Mouse (Mus musculus): ENCODE data around the gene Eif2b5.
"Not testable (repeated sequence)": the region's sequence is repeated elsewhere in the genome, so short reads cannot be mapped to it uniquely, and the experiment has no call there.

The Eif2b5 gene

GRCm38 (mm10) chr16:20498677-20499475, at the start of gene Eif2b5:
Gene Eif2b5, plus strand, starts transcription at chr16:20498817.
- in situ Hi-C loops (cut with MboI, MseI) = loop anchor here (10.0 kb wide), 1 partner anchor 116 kb away; the partner anchor contains the start of genes Alg3, Eef1akmt4 and Gm49333

DNA sequence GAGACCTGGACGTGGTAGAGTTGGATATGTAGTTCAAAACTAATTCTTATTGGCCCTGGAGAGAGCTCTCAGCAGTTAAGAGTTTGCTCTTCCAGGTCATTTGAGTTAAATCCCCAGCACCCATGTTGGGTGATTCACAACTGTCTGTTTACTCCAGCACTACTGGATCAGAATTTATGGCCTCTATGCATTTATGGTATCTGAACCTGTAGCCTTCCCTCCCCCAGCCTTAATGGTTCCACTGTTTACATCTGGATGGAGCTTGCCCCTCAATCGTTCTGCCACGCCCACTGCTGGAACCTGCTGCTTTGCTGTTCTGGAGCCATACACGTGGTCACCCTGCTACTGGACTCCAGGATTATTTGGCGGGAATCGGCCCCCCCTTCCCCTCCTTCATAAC, 46.8 kb upstream of the Eif2b5 start:
- in situ Hi-C loops (cut with MboI, MseI) = no loop called here

DNA sequence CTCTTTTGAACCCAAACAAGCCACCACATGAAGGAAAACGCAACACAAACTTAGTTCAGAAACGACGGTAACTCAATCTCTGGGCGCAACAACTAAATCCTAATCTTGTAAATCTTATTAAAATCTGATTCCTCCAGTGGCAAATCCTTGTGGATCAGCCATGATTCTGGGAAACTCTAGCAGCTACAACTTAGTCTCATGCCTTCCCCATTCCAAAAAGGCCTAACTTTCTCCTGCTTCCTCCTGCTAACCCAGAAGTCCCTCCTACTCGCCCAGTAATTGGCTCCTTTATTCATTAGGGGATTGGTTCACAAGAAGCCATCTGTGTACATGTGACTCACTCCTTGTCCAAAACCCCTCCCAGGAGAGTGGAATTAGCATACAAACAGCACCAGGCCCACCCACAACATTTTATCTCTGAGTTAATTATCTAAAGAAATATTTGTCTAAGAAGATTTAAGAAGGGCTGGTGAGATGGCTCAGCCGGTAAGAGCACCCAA, 44.4 kb upstream of the Eif2b5 start:
- in situ Hi-C loops (cut with MboI, MseI) = no loop called here

DNA sequence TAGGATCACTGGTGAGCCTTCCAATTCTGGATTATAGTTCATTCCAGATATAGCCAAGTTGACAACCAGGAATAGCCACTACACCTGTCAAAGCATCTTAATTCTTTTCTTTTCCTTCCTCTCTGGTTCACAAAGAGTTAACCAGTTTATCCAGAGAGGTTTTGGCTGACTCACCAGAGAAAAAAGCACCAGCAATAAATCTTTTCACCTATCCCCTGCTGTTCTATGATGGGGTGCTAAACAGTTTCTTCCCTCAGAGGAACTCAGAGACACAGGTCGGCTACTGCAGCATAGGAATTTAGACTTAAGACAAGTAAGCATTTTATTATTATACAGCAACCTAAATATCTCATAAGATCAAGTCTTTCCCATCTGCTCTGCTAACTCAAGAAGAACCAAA, 42.5 kb upstream of the Eif2b5 start:
- in situ Hi-C loops (cut with MboI, MseI) = no loop called here

DNA sequence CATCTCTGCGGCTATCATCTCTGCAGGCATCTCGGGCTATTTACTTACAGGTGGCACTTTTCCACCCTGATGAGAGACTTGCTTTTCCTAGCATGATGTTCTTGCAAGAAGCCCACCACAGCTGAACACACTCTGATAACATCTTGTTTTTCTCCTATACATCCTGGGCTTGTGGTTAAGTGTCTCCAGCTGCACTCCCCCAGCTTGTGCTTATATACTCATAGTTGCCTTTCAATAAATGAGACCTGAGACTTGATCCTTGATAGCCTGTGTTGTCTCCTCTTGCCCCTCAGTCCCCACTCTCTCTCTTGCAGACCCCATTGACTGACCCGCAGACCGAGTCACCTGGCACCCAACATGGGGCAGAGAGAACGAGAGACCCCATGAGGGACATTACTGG, 39.9 kb upstream of the Eif2b5 start:
- in situ Hi-C loops (cut with MboI, MseI) = not testable (repeated sequence)

DNA sequence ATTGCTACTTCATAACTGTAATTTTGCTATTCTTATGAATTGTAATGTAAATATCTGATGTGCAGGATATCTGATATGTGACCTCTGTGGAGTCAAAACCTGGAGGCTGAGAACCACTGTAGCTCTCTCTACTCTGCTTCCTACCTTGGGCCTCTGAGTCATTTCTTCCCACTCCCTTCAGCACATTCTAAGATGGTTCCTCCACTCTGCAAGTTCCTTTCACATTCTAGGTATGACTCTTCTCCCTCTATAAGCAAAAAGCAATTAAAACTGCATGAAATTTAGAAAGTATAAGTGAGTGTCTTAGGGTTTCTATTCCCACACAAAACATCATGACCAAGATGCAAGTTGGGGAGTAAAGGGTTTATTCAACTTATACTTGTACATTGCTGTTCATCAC, 33.9 kb upstream of the Eif2b5 start:
- in situ Hi-C loops (cut with MboI, MseI) = no loop called here

DNA sequence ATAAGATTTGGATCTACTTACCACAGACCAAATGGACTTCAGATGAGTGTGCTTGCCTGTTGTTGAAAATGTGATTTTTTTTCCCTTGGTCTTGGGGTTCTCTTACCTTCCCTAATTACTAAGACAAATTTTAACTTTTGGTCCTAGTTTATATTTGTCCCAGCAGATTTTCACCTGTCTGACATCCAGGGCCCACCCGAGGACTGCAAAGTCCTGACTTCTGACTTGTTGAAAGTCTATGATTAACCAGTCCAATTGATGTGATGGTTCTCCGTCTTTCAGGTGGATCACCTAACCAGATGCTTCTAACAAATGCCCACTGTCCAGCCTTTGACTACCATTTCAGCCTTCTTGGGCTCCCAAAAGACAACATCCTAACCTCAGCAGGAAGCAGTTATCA, 27.6 kb upstream of the Eif2b5 start:
- in situ Hi-C loops (cut with MboI, MseI) = no loop called here

GRCm38 (mm10) chr16:20471686-20472085, 26.9 kb upstream of the Eif2b5 start:
- in situ Hi-C loops (cut with MboI, MseI) = no loop called here

DNA sequence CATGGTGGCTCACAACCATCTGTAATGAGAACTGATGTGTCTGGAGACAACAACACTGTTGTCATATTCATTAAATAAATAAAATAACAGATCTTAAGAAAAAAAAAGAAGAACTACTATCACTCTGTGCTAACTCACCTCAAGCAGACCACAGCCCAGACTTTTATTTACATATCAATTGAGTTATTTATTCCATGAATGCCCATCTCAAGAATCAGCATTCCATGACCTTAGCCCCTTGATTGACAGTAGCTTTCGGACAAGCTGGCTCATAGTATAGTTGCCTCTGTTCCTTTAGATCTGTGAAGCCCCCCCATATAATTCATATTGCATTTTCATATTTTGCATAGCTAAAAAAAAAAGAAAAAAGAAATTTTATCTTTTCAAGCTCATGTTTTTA, 24.9 kb upstream of the Eif2b5 start:
- in situ Hi-C loops (cut with MboI, MseI) = no loop called here

DNA sequence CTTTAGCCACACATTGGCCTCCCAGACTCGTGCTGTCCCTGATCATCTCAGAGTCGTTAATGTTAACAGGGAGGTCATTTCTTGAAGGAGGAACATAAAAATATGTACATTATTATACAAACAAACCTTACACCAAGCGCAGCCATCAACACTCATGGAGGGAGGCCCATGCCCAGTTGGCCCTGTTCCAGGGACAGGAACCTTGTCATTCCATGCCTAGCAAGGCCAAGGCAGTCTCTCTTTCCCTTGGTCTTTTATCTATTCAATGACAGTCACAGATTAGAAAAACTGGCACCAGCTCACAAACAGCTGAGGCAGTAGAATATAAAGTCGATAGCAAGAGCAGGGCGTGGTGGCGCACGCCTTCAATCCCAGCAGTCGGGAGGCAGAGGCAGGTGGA, 24.4 kb upstream of the Eif2b5 start:
- in situ Hi-C loops (cut with MboI, MseI) = no loop called here

- in situ Hi-C loops (cut with MboI, MseI) = no loop called here
Measured at GRCm38 (mm10) chr16:20474786-20475185, 23.8 kb upstream of the Eif2b5 start.

- in situ Hi-C loops (cut with MboI, MseI) = no loop called here
Measured at GRCm38 (mm10) chr16:20475335-20475734, 23.3 kb upstream of the Eif2b5 start.

GRCm38 (mm10) chr16:20476857-20477256, 21.8 kb upstream of the Eif2b5 start:
- in situ Hi-C loops (cut with MboI, MseI) = no loop called here

- in situ Hi-C loops (cut with MboI, MseI) = no loop called here
Measured at GRCm38 (mm10) chr16:20477270-20477669, 21.3 kb upstream of the Eif2b5 start.

GRCm38 (mm10) chr16:20478504-20478903, 20.1 kb upstream of the Eif2b5 start:
- in situ Hi-C loops (cut with MboI, MseI) = no loop called here

- in situ Hi-C loops (cut with MboI, MseI) = not testable (repeated sequence)
Measured at GRCm38 (mm10) chr16:20479026-20479760, 19.4 kb upstream of the Eif2b5 start.

- in situ Hi-C loops (cut with MboI, MseI) = loop anchor here (10.0 kb wide), 1 partner anchor 165 kb away; no protein-coding TSS in a partner anchor
Measured at GRCm38 (mm10) chr16:20480115-20480514, 18.5 kb upstream of the Eif2b5 start.

GRCm38 (mm10) chr16:20481746-20482145, 16.9 kb upstream of the Eif2b5 start:
- in situ Hi-C loops (cut with MboI, MseI) = loop anchor here (10.0 kb wide), 1 partner anchor 167 kb away; no protein-coding TSS in a partner anchor

- in situ Hi-C loops (cut with MboI, MseI) = loop anchor here (10.0 kb wide), 1 partner anchor 169 kb away; no protein-coding TSS in a partner anchor
Measured at GRCm38 (mm10) chr16:20483716-20484115, 14.9 kb upstream of the Eif2b5 start.

GRCm38 (mm10) chr16:20485061-20485460, 13.6 kb upstream of the Eif2b5 start:
- in situ Hi-C loops (cut with MboI, MseI) = loop anchor here (10.0 kb wide), 1 partner anchor 170 kb away; no protein-coding TSS in a partner anchor

GRCm38 (mm10) chr16:20486048-20486447, 12.6 kb upstream of the Eif2b5 start:
- in situ Hi-C loops (cut with MboI, MseI) = loop anchor here (10.0 kb wide), 1 partner anchor 171 kb away; no protein-coding TSS in a partner anchor

DNA sequence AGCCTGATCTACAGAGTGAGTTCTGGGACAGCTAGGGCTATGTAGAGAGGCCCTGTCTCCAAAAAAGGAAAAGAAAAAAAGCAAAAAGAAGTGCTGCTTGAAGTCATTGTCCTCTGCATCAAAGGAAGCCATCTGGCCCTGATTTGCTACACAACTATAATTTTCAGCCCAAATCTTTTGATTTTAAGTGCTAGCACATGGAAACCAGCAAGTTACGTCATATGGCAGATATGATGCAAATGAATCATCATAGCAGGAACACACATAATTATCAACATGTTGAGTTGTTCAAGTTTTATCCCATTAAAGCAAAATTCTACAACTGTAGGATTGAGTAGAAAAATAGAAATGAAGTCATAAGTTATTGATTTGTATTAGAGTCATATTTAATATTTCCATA, 10.5 kb upstream of the Eif2b5 start:
- in situ Hi-C loops (cut with MboI, MseI) = loop anchor here (10.0 kb wide), 1 partner anchor 173 kb away; no protein-coding TSS in a partner anchor

Data from T-helper 2 cell (primary cell).